Mouse (Mus musculus): ENCODE results near the gene Wfikkn2.

DNA sequence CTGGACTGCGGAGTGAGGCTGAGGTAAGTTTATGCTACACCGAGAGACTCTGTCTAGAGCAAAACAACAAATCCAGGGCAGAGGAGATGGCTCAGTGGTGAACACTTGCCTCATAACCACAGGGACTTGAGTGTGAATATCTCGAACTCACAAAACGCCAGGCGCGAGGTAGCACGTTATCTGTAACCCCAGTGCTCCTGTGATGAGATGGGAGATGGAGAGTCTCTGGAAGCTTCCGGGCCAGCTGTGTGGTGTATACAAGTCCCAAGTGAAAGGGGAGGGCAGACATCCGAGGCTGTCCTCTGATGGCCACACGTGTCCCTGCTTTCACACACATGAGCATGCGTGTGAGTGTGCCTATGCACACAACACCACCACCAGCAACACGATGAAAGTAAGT is 11.4 kb downstream of the Wfikkn2 start:
- TF ChIP-seq POLR2A (IDR thresholded peaks at IDR 0.05; ENCODE audit: borderline replicate concordance, low read depth, low read length) (no peak), CTCF (IDR thresholded peaks at IDR 0.05; ENCODE audit: low read depth, low read length) (no peak)

Data from bone marrow macrophage, adult 2 months (primary cell).